Mouse (Mus musculus) bone marrow macrophage, adult 2 months (primary cell): Measurements from ENCODE around the gene Clcn3.

Experiments
- CTCF ChIP-seq: IDR thresholded peaks from 2 replicates; pipeline ENCODE4 v1.5.1; 2012; ENCODE audit warnings: low read depth, mild to moderate bottlenecking, low read length, moderate library complexity
- POLR2A ChIP-seq: IDR thresholded peaks from 2 replicates; pipeline ENCODE4 v1.6.1; 2012; ENCODE audit warnings: mild to moderate bottlenecking, low read depth, low read length, borderline replicate concordance

- TF ChIP-seq POLR2A (no peak), CTCF (no peak)
These were observed 118.2 kb downstream of the Clcn3 start for GRCm38 (mm10) chr8:60864875-60865274.
